Mouse (Mus musculus) megakaryocyte, embryonic 14.5 days (primary cell): ENCODE results near the gene Atf6b.

Experiments used
- FLI1 ChIP-seq: IDR thresholded peaks from 2 replicates; pipeline ENCODE4 v1.6.1; 2012; ENCODE audit warnings: low read length, inconsistent platforms, mixed read lengths
- GATA1 ChIP-seq: IDR thresholded peaks from 3 replicates; pipeline ENCODE4 v1.6.1; 2012; ENCODE audit warnings: mixed read lengths, low read length, inconsistent platforms, borderline replicate concordance

GRCm38 (mm10) chr17:34690458-34690857, 43.5 kb downstream of the Atf6b start:
- TF ChIP-seq GATA1 = no peak
- TF ChIP-seq FLI1 = no peak
